Mouse (Mus musculus) erythroblast, embryonic 14.5 days (primary cell): ENCODE measurements around the gene Lpgat1.

Source experiments
- GATA1 ChIP-seq: IDR thresholded peaks from 2 replicates; pipeline ENCODE4 v1.6.1; 2012; ENCODE audit warnings: low read length, inconsistent platforms, mixed read lengths
- TAL1 ChIP-seq: IDR thresholded peaks from 3 replicates; pipeline ENCODE4 v1.6.1; 2012; ENCODE audit warnings: low read length, inconsistent platforms, mixed read lengths

DNA sequence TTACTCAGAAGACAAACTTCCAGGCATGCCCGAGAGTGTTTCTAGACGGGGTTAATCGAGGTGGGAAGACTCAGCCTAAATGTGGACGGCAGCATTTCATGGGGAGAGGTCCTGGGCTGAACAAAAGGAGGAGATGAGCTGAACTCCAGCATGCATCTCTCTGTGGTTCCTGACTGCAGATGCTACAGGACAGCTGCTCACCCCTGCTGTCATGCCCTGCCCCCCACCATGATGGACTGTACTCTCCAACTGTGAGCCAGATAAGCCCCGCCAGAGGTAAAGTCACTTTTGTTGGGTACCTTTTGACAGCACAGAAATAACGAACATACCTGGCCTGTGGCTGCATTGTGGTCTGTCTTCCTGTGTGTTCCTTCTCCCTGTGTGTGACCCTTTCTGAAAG lies 88.2 kb downstream of the Lpgat1 start:
- TF ChIP-seq GATA1 (no peak), TAL1 (no peak)
